Mouse (Mus musculus) adrenal gland, adult 18-20 months (tissue): Measurements from ENCODE around the gene Sash1. TPM values are rescaled to one million over a fixed set of nuclear protein-coding genes. Genes with fewer than 3 reads are reported as not detected.
A peak's percentile ranks its signal among the peaks of the same experiment; 100 is the strongest.

ENCODE experiments used
- DNase-seq, 2 experiments: peaks; one replicate each; pipeline ENCODE4 v3.0.0; 2021 to 2022; ENCODE audit warnings: low spot score in 2 of 2
- total RNA-seq, 2 experiments: library from RNA; stranded (reverse); gene quantifications; 1 replicate in 1 of 2; 2 replicates in 1 of 2; pipeline ENCODE4 v1.2.3; 2021

The Sash1 gene
- total RNA-seq, 2 experiments from 2014 or later: 35.1 to 83.4 TPM

DNA sequence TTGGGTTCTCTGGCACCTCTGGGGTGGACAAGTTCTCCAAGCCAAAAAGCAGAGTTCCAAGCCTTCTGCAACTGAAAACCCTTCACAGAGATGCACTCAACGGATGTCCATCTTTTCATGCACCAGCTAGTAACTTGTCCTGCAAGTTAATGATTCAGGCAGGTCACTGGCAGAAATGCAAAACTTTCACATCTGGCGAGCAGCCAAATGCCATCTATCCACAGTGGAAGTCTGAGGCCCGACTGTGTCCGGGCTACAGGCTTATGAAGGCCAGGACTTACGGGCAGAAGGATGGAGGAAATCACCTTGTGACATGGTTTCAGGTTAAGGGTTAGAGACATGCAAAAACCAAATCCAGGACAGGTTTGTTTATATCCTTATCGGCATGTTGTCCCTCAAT lies 88.0 kb downstream of the Sash1 start:
- no peak for DNase-seq

DNA sequence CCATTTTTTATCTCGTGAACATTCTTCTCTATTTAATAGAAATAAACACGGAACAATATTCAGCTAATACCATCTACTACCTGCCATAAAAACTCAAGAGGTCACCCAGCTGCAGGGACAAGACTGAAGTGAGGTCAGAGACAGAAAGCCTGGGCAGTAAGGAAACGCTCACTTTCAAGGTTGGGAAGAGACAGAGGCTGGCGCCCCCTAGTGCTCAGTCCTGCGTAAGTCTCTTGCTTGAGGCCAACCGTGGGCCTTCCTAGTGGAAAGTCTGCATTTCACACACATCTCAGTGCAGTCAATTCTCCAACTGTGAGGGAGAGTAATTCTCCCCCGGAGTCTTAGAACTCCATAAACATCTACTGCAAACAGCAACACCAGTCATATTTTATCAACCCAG lies 90.5 kb downstream of the Sash1 start:
- DNase-seq: peak; percentile 78 to 79

DNA sequence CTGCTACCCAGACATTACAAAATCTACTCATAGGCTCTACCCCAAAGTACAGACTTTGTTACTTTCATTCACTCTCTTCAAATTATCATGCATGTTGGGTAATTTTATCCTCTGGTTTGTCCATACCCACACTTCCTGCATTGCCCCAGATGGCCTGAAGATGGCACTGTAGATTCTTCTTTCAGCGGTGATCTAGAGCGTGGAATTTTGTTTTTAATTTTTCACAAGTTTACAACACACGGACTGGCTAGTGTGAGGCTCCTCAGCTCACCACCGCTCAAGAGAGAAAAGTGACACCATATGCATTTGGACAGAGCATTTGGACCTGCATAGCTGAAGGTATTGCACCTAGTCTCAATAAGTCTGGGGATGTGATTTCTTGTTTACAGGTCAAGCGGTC lies 93.5 kb downstream of the Sash1 start:
- peak; percentile 44 to 58 for DNase-seq

DNA sequence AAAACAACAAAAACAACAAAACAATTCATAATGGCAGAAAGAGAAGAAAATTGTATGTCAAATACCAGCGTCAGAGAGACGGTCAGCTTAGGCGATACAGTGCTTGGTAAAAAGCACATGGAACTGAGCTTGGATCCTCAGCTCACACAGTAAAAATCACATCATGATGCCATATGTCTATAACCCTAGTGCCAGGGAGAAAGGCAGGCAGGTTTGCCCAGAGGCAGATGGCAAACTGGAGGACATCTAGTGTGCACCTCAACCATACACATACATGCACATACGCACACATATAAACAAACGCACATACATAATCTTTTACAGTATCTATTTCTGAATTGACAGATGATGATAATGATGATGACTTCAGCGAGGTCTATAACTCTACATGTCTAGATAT lies 96.8 kb downstream of the Sash1 start:
- no peak for DNase-seq

DNA sequence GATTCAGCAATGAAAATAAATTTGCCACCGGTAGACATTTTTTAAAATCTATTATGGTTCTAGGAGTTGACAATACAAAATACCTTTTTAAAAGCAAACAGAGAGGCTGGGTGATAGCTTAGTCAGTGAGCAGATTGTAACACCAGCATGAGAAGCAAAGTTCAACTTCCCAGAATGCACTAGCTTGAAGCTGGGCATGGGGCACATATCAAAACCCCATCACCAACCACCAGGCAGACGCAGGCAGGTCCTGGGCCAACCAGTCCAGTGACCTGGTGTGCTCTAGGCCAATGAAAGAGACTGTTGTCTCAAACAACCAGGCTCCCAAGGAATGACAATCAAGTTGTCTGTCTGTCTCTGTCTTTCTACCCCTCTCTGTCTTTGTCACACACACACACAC lies 98.6 kb downstream of the Sash1 start:
- DNase-seq: no peak

DNA sequence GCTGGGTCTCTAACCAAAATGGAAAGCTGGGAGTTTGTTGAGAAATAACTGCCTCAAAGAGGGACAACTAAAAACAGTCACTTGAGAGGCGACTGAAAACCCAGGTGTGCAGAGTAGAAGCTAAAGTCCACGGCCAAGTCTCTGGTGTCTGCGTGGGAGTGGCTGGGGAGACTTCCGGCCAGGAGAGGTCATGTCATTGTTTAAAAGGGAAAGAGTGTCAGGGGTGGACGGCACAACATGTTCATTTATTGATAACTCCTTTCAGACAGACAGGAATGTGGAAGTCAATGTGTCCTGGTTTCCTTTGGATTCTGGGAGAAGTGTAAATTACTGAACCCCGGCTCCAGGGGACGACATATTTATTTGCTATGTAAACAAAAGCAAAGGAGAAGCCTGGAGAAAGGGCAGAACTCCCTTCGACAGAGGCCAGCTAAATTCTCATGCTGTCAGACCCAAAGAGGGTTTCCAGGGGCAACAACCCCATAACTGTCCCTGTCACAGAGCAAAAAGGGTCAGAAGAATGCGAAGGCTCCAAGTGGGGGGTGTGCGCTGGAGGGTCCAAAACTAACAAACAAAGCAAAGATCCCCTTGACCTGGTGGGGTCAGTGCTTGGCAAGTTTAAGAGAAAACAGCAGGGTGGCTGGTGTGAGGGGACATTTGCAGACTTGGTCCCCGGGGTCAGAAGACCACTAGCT lies 100.3 kb downstream of the Sash1 start:
- no peak for DNase-seq

DNA sequence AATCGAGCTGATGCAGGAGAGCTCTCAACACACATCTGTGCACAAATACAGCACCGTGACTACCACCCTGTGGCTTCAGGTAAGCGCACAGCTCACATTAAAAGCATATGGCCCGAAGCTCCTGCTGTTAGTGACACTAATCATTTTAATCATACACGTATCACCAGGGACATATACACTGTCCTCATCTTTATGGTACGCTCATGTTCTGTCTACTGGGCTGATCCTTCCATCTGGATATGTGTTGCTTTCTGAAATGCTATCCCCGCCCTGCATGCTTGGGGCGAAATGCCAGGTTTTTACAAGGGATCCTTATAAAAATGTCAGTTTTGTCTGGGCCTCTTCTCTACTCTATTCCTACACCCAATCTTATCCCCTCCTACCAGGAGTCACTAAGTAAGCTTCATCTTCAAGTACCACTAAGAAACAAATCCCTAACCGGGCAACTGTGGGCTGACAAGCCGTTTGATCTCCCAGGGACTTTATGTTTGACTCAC lies 103.9 kb downstream of the Sash1 start:
- no peak for DNase-seq

DNA sequence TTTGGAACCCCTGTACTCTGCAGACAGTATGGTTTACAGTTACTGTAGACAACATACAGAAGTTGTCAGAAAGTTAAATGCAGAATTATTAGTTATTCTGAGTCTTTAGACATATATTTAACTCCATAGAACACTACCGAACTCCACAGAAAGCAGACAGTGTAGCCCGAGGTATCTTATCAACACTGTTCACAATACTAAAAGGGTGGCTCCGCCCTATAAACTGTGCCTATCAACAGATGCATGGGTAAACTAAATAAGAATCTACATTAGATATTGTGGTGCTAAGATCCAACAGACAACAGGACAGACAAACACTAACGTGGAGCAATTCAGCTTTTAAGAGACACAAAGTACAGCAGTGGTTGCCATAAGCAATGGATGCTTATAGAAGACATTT lies 106.0 kb downstream of the Sash1 start:
- DNase-seq: no peak

DNA sequence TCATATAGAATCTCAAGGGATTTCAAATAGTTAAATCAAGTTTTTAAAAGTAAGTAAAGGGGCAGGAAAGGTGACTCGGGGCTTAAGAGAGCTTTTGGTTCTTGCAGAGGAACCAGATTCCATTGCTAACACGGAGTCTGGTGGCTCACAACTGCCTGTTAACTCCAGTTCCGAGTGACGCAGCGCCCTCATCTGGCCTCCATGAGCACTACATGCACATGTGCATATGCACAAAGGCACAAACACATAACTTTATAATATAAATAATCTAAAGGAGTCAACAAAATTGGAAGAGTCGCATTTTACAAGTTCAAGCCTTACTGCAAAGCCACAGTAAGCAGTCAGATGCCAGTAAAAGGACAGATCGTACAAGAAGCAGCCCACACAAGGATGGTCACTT lies 107.0 kb downstream of the Sash1 start:
- DNase-seq: no peak

DNA sequence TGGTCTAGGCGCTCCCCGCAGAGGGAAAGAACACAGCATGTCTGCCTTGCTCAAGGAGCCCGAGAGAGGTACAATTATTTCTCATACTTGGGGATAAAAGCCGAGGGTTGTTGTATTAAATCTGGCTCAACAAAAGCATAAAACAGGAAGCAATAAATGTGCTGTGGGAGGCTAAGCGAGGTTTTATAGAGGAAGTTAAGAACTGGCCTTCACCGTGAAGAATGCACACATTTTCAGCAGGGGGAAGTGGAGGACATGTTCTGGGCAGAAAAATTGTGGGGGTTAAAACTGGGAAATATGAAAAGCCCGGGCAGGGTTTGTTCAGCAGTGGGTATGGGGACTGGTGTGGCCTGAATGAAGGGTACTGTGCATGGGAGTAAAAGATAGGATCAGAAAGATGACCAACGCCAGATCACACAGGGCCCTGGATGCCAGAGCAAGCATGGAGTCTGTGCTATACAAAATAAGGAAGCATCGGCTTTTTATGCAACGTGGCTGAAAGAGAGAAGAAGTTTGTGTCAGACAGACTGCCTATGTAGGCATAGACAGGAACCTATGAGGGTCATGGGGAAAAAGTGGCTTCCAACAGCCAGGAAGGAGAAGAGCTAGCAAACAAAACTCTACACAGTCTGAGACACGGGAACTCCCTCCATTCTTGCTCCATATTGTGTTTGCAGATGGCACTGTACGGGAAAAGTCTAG lies 108.2 kb downstream of the Sash1 start:
- no peak for DNase-seq

DNA sequence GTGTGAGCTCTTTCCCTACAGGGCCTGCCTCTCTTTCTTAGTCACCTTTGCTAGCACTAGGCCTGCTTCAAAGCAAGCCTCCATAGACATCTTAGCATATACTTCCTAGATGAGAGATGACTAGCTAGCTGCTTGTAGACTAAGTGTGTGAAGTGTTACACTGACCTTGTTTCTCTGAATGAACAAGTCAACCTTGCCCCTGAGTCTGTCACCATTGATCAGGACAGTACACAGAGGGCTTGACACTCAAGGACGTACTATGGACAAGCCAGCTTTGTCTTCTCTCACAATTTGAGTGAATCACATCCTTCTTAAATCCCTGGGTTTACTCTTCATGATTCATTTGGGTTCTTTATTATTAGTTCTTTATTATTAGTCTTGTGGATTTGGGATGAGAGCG lies 109.1 kb downstream of the Sash1 start:
- DNase-seq: no peak

DNA sequence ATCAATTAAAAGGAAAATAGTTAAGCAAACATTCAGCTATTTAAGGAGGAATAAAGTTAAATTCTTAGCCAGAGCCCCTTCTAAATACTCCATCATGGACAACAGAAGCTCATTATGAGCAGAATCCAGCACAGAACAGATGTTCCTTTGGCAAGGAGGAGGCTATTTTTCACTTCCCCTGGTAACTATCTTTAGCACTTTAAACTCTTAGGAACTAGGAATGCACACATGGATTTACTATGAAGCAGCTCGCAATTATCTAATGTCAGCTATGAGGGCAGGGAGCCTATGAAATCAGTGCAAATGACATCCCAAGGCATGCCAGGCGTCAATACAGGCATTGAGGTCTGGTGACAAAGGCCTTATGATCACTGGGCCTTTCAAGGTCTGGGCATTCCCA lies 110.1 kb downstream of the Sash1 start:
- no peak for DNase-seq

DNA sequence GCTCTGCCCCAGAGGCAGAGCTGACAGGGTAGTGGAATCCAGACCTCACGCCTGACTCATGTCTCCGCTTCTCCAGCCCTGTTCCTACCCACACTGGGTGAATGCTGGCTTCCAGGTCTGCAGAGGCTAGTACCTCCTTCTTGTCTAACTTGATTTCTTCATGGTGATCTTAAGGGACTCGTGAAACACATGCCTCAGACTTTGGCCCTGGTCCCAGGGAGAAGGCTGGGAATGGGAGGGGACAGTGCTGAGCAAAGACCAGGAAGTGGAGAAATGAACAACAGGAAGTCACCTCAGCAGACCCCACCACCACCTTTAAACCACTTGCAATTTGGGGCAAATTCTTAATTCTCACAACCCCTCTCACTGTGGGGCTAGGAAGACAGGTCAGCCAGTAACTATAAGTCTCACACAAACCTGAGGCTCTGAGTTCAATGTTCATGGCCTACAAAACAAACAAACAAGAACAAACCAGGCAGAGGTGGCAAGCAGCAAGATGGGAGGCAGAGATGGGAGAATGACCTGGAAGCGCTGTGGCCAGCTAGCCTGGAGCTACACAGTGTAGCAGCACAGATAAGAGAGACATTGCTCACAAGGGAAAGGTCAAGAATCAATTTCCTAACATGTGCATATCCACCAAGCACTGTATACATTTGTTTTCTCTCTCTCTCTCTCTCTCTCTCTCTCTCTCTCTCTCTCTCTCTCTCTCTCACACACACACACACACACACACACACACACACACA lies 113.2 kb downstream of the Sash1 start:
- peak in 1 of 2 experiments; percentile 37 for DNase-seq

DNA sequence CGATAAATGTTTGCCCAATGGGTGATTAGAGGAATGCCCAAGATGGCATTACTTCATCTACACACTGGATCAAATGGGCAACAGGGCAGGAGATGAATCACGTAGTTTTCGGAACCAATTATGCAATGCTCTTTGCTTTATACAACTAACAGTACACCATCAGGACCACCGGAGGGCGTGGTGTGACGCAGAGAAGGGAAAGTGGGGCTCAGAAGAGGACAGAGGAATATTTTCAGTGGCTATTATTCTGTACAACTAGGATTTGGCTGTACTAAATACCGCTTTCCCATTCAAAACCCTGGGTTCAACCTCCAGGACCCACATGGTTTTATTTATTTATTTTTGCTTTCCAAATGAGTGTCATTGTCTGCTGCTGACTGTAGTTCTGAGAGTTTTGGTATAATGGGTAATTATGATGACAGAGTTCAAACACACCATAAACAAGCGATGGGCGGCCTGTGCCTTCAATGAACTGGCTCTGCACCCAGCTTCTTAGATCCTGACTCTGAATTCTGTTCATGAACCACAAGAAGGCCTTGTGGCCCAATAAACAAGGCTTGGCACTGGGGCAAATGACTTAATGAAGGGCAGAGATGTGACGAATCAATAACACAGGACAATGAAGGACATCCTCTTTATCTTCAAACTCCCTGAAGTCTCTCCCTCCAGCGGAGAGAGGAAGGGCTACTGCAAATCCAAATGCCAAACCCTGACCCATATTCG lies 114.8 kb downstream of the Sash1 start:
- DNase-seq: no peak

DNA sequence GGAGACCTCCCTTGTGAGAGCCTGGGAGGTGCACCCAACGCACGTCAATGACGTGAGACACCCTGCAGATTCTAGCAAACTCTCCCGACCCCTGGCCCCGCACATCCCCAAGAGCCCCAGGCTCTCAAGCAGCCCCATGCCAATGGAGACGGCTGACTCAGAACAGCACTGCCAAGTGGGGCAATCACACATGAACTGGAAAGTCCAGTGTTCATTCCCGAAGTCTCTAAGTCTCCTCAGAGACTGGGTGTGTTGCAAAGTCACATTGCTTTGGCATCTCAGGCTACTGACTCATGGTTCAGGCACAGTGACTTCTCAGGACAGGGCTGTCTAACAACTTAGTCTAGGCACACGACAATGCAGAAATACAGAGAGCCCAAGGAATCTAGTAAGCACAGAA lies 117.2 kb downstream of the Sash1 start:
- peak in 1 of 2 experiments; percentile 30 for DNase-seq

DNA sequence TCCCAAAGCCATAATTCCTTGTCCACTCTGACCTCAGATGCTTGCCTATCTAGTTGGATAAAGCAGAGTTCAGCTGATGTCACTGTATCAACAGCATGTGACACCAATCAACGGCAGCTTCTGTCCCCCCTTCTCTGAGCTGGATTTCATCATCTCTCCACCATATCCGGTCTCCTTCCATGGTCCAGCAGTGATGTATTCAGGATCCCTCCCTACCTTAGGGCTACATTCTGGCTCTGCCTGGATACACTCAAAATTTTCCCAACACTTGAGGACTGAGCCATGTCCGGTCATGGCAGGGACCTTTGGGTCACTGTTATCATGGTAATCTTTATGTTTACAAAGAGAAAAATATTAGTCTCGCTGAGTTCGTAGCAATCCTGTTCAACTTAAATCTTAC lies 118.5 kb downstream of the Sash1 start:
- no peak for DNase-seq

DNA sequence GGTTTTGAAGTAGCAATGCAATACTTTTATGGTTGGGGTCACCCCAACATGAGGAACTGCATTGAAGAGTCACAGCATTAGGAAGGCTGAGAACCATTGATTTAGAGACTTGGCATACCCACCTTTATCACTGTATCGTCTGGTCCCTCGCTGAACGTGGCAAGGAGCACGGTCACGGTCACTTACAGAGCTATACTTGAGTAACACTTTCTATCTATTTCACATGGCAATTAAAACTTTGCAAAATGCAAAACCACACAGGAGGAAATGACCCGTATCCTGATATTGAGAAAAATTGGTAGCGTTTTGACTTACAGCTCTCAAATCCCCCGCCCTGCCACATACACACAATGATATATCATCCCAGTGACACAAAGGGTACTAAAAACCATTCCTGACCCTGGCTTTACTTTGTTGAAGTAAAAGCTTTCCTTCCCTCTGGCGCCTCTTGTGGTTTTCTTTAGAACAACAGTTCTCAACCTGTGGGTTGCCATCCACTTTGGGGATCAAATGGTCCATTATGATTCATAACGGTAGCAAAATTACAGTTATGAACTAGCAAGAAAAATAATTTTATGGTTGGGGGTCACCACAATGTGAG lies 119.8 kb downstream of the Sash1 start:
- DNase-seq: no peak

DNA sequence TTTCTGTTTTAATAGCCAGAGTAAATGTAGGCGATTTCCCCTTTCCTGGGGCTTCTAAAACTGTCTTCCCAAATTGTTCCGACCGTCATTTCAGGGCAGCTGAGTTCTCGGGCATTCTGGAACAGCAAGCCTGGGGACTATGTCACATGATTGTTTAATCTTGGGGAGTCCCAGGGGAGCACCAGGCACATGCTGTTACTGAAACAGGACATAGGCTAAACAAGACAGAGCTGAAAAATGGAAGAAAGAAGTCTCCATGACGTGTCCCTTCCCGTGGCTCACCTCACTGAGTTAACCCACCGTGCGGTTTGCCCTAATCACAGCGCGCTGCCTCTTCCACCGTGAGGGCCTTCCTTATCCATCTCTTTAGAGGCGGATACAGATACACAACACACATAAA lies 123.1 kb downstream of the Sash1 start:
- no peak for DNase-seq

DNA sequence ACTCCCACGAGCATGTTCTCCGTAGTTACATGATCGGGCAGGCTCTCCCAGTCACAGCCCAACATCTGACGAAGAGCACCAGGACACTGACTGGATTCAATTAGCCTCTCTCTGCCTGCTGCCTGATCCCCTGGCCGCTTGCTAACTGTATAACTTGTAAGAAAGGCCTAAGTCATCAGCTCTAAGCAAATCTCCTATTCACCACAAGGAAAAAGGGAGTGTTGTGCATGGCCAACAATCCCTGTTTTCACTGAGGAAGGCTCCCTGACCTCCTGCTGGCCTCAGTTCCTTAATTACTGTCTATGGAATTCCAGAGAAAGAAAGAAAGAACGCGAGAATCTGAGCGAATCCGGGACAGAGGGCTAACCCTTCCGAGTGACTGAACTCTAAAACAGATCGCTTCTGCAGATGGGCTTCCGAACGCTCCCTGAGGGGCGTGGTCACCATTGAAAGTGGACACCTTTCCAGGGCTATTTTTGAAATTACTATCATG lies 123.6 kb downstream of the Sash1 start:
- no peak for DNase-seq

DNA sequence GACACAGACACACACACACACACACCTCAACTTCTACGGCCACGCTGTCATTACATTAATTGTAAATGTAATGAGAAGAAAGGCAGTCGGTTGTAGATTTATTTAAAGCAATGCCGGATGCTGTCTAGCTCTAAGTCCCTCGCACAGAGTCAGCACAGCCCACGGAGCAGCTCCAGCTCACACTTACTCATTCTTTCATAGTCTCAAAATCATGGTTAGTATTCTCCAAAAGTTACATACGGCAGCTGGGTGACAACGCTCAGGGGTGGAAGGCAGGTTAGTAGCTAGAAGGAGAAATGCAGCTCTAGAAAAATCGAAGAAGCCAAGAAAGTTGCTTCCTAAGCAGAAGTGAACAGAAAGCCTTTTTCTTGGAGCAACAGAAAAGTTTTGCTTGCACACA lies 124.2 kb downstream of the Sash1 start:
- DNase-seq: no peak

DNA sequence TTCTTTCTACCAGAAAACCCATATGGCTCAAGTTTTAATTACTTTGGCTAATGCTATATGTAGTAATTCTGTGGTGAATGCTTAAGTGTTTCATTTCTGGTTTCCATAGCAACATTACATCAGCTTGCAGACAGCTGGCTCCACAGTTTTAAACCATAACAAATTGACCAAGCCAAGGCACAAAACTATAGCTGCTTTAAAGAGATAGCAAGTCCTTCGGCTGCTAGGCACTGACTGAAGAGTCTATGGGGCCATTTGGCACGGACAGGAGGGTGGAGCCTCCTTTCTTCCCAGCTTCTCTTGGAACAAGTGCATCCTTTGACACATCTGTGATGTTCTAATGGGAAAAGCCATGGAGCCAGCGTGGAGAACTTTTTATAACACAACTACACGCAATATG lies 125.3 kb downstream of the Sash1 start:
- no peak for DNase-seq
